Mouse (Mus musculus): ENCODE results near the gene Snrpd2. TPM values are rescaled to one million over a fixed set of nuclear protein-coding genes. Genes with fewer than 3 reads are reported as not detected.
A peak's percentile ranks its signal among the peaks of the same experiment; 100 is the strongest.

Snrpd2 gene
- 154 and 164 TPM in 2 replicates for polyA plus RNA-seq (2015; fragmentation: Nextera tagmentation; extraction: Ambion mirVana)

DNA sequence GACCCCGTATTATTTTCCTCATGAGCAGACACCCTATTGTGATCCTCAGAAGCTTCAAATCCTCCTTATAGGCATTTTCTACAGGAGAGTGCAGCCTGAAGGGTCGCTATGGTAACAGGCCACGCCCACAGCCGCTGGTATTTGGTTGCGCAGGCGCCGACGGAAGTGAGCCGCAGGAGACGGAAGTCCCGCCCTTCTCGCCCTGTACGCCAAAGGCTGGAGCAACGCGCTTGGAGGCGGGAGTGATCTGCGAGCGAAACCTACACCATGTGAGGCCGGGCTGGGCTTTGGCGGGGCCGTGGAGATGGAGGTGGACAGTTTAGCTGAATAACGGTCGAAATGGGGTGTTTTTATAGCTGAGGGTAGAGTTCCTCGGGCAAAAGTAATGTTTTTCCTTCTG, at the start of gene Snrpd2:
TSS of gene Snrpd2 (plus strand) at position 97 of the 400 bp plus-strand sequence.
- DNase-seq (ENCODE audit: low spot score), result peak; percentile 97

DNA sequence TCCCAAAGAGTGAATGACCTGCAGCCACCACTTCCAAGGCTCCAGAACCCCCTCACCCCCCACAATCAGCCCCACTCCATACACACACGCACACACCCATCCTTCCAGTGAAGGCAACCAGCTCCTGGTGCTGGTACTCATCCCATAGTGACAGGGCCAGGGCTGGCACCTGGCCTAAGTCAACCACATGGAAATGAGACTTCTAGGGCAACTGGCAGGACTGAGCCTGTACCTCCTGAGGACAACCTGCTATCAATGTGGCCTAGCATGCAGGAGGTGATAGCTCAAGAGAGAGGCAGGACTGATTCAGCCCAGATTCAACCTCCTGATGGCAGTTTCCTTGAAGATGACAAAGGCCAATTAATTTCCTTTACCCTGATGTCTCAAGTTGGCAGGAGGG, 49.2 kb upstream of the Snrpd2 start:
- no peak for DNase-seq (ENCODE audit: low spot score)

DNA sequence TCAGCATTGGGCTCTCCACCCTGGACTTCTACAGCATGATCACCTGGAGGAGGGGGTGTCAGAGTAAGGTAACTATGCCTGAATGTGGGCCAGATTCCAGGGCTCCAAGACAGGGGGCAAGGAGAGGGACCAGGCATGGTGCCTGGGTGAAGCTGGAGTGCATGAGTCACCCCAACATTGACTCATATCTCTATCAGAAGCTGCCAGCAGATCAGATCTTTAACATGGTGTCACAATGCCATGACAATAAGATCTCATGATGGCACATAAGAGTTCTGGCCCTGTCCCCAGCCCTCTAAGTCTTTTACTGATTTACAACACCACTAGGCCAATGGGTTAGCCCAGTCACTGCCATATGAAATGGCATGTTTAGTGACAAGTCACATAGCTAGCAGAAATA, 45.8 kb upstream of the Snrpd2 start:
- no peak for DNase-seq (ENCODE audit: low spot score)

DNA sequence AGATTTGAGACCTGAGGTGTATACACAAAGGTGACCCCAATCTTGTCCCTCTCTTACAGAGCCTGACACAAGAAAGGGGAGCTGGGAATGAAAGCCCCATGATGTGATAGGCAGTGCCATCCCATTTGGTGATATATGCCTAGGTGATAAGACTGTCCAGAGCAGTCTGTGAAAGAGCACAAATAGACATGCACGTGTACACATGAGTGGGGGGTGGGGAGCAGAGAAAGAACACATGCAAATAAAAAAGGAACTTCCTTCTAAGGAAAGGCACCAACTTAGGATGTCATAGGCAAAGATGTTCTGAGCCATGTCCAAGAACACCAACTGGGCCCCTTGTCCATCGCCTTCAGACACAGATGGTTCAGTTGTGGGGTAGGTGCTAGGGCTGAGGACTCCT, 45.0 kb upstream of the Snrpd2 start:
- DNase-seq (ENCODE audit: low spot score), result no peak

DNA sequence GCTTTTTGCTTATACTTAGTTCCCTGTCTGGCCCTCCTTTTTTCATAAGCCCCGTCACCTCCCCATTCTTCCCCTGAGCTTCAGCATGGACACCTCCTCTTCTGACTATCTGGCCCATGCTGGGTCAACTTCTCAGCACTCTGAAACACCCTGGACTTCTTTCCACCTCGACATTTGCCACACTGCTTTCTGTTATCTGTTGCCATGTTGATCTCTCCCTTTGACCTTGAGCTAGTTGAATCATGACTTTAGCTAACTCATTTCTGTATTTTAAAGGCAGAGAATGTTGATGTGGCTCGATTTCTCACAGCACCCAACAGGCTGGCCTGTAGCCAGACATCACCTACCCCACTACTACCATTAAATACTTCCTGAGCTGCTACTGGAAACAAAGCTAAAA, 42.1 kb upstream of the Snrpd2 start:
- DNase-seq (ENCODE audit: low spot score), result no peak

DNA sequence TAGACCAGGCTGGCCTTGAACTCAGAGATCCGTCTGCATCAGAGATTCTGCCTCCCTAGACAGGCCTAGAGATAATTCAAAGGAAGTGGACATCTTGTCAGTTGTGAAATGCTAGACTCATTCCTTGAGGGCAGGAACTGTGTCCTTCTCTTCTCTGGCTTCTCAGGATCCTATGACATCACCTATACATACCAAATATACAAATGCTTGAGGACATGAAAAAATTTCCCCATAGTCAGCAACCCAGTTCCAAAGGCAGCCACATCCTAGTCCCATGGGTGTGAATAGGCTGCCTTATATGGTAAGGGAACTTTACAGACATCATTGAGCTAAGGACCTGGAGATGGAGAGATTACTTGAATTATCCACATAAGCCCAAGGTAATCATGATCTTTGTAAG, 40.0 kb upstream of the Snrpd2 start:
- DNase-seq (ENCODE audit: low spot score), result no peak

DNA sequence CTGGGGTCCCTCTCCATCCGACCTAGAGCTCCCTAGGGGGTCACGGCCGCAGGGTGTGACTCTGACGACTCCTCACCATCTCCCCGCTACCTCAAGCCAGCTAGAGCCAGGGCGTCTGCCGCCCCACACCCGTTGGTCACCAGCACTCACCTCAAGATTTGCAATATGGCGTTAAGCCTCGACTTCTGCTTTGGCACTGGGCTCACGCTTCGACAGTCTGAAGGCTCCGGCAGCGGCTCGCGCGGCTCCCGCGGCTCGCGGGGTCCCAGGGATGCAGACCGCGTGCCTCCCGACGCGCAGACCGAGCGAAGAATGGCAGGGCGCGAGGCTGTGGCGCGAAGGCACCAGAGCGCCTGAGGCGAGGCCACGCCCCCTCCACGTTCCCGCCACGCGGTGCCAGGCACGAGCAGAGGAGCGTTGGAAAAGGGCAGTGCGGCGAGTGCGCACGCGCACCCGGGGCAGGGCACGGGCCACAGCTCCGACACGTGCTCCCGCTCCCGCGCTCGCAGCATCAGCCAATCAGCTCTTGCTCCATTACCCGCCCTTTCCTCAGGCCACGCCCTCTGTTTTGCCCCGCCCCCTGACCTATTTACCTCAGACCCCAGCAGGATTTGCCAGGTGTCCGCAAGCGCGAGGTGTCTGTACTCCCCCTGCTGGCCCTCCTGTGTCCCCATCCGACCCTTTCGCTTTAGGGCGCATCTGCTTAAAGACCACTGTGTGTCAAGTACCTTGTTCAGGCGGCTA, 31.3 kb upstream of the Snrpd2 start, which contains the start of gene Gm4969:
TSS of gene Gm4969 (minus strand) at position 341 of the 744 bp plus-strand sequence.
- peak; percentile 69 for DNase-seq (ENCODE audit: low spot score)

DNA sequence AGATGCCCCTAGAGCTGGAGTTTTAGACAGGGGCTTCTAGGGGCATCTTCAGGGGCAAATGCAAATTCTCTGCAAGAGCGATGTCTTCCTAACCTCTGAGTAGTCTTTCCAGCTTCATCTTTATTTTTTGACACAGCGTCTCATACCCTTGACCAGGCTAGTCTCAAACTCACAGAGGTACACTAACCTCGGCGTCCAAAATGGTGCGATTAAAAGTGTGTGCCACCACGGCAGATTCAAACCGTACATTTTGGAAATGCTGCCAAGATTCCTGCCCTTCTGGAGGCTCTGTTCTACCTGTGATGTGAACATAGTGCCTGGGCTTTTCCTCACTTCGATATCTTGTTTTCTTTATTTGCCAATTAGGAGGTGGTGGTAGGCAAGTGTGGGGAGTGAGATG, 30.4 kb upstream of the Snrpd2 start:
- DNase-seq (ENCODE audit: low spot score), result no peak

DNA sequence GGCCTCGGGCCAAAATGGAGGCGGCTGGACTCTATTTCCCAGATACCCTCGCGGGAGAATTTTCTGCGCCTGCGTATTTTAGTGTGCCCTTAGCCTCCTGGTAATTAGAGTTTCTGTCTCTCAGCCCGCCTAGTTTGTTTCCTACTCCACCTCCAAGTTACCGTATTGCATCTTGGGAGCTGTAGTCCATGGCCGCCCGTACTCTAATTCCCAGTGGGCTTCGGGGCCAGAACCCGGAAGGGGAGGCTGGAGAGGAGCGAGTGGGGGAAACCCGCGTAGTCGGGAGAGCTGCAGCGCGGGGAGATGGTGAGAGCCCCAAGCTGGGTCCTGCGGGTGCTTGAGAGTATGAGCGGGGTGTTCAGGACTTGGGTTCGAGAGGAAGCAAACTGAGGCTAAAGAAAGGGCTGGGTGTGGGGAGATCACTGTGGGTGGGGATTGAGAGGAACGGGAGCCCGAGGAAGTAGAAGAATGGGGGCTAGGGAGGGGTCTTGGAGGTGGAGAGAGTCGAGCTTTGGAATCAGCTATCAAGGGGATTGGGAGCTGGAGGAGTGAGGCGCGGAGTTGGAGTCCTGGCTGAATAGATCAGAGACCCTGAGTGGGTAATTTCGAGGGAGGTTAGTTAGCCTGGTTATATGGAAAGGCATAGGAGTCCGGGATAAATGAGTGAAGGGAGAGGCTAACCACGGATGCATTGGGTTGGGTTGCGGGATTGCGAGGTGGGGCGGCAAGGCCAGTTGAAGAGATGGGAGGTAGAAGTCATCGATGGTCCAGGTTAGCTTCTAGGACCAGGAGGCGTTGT, 29.7 kb upstream of the Snrpd2 start, which contains the start of gene Fbxo46:
TSS of gene Fbxo46 (plus strand) at position 229 of the 799 bp plus-strand sequence.
- peak; percentile 97 for DNase-seq (ENCODE audit: low spot score)

DNA sequence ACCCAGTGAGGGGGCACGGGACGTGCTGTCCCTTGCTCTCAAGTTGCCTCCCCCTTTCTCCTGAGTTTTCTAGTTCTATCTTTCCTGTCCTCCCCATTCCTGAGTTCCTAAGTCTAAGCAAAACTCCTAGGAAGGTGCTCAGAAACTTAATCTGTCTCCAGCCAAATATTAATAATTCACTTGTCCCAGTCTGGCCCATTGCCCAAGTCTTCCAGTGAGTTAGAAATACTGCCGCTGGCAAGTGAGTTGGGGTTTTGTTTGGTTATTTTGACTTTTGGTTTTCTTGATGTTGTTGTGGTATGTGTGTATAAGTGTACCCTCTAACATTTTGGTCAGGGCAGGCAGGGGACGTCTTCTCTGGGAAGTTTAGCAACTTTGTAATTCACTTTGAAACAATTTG, 27.8 kb upstream of the Snrpd2 start:
- no peak for DNase-seq (ENCODE audit: low spot score)

DNA sequence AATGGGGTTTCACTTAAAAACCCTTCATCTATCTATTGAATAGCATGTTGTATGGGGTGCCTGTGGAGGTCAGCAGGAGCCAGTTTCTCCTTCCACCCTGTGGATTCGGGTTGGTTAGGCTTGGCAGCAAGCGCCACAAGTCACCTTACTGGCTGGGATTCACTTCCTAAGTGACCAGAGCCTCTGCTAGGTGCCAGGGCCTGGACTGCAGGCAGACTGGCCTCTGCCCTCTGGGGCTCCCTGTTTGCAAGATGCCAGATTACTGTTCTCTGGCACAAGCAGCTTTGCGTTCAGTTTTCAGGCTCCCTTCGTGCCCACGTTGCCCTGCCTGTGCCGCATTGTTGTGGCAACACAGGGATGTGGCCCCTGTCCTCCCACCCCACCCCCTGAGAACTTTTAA, 24.8 kb upstream of the Snrpd2 start:
- DNase-seq (ENCODE audit: low spot score), result no peak

DNA sequence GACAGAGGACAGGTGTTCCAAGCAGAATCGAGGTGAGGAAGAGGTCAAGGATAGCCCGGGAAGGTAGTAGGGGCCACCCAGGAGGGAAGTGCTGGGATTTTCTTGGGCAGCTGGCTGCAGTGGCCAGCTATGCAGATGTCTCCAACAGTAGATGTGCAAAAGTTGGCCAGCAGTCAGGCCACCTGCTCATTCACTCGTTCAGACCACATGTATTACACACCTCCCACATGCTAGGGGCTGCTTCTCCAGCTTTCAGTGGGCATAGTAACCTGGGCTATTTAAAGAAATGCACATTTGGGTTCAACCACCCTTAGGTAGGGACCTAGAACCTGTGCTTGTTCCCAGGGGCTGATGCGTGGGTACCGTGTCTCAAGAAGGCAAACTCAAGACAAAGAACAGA, 21.8 kb upstream of the Snrpd2 start:
- DNase-seq (ENCODE audit: low spot score), result no peak

DNA sequence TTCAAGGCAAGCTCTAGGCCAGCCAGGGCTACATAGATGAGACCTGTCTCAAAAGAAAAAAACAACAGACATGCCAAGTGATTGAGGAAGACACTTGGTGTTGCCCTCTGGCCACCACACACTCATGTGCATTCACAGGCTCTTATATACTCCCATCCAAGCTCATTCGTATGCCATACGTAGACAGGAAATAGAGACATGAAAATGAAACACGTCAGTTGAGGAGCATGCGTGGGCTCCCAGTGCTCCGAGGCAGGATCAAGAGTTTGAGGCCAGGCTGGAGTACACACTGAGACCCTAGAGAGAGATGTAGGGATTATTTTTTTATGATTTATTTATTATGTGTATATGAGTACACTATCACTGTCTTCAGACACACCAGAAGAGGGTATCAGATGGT, 20.1 kb upstream of the Snrpd2 start:
- no peak for DNase-seq (ENCODE audit: low spot score)

DNA sequence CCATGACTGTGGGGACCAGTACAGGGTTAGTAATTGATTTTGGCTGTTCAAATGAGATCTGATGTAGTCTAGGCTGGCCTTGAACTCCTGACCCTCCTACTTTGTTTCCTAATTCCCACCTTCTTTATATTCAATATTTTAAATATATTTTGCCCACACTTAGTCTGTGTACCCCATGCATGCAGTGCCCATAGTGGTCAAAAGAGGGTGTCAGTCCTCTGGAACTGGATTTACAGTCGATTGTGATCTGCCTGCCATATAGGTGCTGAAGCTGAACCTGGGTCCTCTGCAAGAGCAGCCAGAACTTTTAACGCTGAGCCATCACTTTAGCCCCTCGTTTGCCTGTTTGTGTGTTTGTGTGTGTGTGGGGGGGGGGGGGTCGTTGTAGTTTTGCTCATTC, 18.9 kb upstream of the Snrpd2 start:
- no peak for DNase-seq (ENCODE audit: low spot score)

DNA sequence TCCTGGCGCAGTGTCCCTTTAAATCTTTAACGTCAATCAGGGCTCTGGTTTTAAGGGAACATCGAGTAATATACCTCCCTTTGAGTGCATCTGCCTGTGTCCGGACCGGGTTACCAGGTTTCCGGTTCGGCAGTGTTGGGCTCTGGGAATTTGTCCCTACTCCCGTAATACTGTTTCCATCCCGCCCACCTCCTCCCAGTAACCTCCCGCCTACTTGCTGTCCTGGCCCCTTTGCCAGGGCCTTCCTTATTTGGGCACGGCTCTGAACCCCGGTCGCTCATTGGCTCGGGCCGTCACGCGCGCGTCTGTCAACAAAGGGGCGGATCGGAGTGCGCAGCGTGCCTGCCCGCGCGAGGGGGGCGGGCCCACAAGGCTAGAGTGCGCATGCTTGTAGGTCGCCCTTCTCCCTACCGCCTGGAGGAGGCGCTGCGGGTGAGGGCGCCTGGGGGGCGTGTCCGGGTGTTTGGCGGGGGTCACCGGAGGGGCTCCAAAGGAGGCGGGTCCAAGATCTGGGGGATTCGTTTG, 18.1 kb upstream of the Snrpd2 start:
- DNase-seq (ENCODE audit: low spot score), result peak; percentile 94

DNA sequence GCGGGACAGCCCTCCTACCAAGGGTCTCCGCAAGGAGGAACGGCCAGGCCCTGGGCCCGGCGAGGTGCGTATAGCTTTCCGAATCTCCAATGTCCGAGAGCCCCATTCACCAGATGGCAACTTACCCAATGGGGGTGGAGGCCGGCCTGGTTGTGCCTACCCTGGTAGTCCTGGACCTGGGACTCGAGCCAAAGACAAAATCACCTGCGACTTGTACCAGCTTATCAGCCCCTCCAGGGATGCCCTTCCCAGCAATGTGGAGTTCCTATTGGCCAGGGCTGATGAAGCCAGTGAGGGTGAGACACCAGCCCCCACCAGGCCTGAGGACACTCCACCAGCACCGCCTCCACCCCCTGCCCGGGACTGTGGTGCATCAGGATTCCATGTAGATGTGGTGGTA, 13.4 kb upstream of the Snrpd2 start:
- no peak for DNase-seq (ENCODE audit: low spot score)

DNA sequence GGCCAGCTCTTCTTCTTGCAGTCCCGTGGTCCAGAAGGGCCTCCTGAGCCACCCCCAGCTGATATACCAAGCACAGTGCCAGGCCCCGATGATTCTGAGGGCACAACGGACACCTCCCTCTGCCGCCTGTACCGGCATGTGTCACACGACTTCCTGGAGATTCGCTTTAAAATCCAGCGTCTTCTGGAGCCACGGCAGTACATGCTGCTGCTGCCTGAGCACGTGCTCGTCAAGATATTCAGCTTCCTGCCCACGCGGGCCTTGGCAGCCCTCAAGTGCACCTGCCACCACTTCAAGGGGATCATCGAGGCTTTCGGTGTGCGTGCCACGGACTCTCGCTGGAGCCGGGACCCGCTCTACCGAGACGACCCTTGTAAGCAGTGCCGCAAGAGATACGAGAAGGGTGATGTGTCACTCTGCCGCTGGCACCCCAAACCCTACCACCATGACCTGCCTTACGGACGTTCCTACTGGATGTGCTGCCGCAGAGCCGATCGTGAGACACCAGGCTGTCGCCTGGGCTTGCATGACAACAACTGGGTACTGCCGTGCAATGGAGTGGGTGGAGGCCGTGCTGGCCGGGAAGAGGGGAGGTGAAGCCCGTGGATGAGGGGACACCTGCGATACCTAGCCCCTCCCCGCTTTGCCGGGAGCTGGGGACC, 12.7 kb upstream of the Snrpd2 start:
- DNase-seq (ENCODE audit: low spot score), result peak; percentile 55

DNA sequence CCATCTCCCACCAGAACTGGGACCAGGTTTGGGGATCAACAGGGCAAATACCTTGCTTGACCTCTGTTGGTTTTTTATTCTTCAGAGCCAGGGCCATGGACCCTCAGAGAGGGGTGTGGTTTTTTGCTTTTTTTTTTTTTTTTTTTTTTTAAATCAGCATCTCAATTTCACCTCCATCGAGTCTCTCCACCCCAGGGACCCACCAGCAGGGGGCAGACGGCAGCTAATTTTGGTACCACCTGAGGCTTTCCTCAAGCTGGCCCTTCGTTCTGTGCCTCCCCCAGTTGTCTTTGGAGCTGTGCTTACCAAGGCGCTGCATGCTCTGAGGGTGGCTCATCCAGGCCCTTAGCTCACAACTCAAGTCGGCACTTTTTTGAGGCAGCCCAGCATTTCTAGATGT, 12.1 kb upstream of the Snrpd2 start:
- DNase-seq (ENCODE audit: low spot score), result peak; percentile 65

DNA sequence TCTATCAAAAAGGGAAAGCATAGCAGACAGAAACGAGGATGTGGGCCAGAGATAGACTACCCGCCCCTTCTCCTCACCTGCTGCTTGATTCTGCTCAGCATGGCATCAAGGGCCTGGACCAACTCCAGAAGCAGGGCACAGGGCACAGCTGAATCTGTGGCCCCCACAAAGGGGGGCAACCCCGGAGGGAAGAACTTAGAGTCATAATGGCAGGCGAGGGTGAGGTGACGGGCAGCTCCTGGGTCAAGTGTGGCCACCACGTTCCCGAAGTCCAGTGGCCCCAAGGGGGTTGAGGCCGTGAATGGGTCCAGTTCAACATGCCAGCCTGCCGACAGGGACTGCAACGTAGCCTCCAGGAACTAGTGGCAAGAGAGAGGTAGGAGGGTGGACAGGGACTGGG, 2.7 kb upstream of the Snrpd2 start:
- DNase-seq (ENCODE audit: low spot score), result no peak

DNA sequence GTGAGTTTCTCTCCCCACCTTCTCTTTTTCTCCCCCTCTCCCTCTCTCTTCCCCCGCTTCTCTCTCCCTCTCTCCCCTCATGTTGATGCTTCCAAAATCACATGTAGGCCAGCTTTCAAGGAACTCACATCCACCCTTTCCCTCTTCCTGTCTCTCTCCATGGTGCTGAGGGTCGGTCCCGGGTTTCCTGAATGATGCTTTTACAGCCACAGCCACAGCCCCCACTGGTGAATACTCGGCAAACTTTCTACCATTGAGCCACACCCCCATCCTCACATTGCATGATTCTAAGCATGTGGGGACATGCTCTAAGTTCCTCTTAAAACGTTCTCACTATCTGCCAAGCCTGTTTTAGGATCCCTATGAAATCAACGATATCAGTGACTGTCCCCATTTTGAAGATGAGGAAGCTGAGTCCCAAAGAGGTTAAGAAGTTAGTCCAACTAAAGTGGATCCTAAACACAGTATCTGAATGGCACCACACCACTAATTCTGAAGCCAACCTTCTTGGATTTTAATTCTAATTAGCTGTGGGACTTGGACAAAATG, 2.0 kb upstream of the Snrpd2 start:
- DNase-seq (ENCODE audit: low spot score), result no peak

DNA sequence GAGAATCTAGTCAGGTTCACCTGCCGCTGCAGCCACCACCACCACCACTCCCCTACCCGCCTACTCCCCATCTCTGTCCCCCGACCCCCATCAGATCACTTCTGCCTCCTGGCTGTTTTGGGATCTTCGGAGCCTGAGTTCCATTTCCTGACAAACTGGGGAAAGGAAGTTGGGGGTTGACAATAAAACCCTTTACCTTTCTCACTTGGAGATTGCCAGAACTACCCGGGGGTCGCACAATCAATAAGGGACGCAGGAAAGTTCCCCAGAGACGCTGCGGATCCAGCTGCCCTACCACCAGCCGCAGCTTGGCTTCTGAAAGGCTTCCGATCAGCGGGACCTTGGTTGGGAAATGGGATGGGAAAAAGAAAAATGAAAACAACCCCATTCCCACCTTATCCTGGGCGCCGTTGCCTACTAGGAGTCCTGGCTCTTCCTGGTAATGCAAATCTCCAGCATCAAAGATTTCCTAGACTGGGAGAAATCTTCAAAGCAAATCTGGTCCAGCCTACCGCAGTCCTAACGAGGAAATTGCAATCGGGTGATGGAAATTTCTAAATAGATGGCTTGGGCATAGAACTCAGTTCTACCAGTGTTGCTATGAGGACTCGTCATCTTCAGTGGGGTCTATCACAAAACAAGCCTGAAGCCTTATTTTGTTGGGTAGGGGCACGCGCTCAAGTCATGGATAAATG, 1.2 kb upstream of the Snrpd2 start:
- DNase-seq (ENCODE audit: low spot score), result no peak

All from thymus, postnatal 0 days (tissue).